Mouse (Mus musculus): Measurements from ENCODE around the gene Dph1.

The Dph1 gene

DNA sequence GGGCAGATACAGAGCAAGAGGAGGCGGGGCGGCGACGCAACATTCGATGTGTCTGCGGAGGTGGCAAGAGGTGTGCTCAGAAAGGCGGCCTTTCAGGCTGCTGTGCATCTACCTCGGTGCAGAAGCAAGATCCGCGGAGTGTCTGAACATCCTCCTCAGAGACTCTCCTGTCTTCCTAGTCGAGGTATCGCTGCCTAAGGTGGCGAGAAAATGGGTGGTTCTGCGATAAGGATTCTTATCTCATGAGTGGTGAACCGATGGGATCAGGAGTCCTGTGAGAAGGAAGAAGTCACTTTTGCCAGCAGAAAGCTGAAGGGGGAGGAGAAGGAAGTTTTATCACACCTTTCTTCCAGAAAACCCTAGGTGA, 17.3 kb downstream of the Dph1 start:
- no peak for DNase-seq (ENCODE audit: low spot score in 2 of 2)

GRCm38 (mm10) chr11:75173095-75173798, 17.8 kb downstream of the Dph1 start:
- peak; percentile 96 to 97 for DNase-seq (ENCODE audit: low spot score in 2 of 2)

- DNase-seq (ENCODE audit: low spot score in 2 of 2), result peak; percentile 74 to 83
Observed at GRCm38 (mm10) chr11:75172151-75173094, 18.6 kb downstream of the Dph1 start.

DNA sequence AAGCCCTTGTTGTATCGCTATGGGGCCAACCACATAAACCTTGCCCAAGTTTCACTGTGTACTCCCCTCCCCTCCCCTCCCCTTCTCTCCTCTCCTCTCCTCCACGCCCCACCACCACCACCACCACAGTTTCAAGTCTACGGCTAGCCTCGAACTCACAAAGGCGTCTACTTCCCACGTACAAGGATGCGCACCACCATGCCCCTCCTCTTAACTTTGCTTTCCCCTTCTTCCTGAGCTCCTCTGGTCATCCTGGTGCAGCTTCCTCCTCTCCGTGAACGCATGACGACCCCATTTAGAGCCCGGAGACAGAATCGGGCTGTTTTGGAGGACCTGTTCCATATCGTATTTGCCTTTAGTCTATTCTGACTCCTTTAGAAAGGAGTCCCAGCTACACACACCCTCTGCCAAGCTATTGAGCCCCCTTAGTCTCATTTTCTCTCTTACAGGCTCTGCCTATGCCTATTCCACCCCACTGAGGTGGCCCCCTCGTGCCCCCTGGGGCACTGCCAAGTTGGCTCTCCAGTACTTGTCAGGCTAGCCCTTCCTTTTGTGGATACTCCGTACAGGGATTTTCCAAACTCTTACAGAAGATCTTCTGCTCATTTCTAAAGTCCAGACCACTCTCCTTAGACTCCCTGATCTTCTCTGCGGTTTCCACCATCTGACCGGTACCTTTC, 19.7 kb downstream of the Dph1 start:
- DNase-seq (ENCODE audit: low spot score in 2 of 2), result no peak

GRCm38 (mm10) chr11:75170136-75170751, 20.8 kb downstream of the Dph1 start:
- DNase-seq (ENCODE audit: low spot score in 2 of 2), result peak; percentile 93 to 98

DNA sequence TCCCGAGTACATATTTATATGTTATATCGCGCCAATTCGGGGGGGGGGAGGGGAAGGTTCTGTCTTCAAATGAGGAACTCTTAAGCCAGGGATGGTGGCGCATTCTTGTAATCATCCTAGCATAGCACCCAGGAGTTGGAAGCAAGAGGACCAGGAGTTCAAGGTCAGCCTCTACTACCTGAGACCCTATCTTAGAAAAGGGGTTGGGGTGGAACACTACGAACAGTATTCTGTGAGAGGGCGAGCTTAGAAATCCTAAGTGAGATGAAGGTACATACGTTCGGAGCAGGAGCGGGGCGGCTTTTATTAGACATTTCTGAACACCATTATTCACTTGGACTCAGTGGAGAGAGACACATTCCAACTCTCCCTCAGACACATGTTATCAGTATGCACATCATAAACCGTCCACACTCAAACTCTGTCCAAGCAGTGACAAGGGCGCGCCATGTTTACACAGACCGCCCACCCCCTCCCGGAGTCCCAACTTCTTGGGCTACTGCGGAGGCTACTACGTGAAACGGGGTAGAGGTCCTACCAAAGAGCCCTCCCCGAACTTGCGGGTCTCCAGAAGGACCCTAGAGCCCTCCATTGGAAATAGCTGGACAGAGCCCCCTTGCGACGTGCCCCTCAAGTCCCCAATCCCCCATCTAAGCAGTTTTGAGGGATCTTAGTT, 21.5 kb downstream of the Dph1 start, which contains the start of gene Hic1:
Gene Hic1, minus strand, starts transcription at position 115 of the 676 bp plus-strand sequence.
- DNase-seq (ENCODE audit: low spot score in 2 of 2), result no peak

DNA sequence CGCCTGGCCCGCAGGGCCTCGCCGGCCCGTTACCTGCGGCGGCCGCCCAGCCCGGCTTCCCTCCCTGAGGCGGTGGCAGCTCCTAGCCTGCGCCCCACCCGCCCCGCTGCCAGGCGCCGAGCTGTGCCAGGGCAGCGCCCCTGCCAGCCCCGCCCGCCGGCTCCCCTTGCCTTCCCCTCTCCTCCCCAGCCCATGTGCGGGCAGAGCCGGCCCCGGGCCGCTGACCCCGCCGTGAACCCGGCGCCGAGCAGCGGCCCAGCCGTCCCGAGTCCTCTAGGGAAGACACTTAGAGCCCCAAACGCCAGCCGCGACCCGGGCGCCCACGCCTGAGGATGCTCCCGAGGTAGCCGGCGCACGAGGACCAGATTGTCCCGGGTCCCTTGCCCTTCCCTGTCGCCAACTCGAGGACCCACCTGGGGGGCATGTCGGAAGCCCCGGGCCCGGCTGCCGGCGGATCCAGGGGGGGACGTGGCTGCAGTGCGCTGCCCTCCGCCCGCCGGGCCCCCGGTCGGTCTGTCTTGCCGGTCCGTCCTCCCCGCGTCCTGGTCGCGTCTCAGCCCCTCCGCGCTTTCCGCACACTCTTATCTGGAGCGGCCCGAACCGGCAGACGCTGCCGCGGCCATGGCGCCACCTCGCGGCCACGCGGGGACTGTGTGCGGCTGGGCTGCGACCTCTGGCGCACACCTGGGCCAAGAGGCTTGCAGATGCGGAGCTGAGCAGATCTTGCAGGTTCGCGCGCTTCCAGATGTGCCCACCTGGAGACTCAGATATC, 22.3 kb downstream of the Dph1 start:
- peak; percentile 72 to 78 for DNase-seq (ENCODE audit: low spot score in 2 of 2)

GRCm38 (mm10) chr11:75167643-75168589, 23.1 kb downstream of the Dph1 start:
- DNase-seq (ENCODE audit: low spot score in 2 of 2), result no peak

DNA sequence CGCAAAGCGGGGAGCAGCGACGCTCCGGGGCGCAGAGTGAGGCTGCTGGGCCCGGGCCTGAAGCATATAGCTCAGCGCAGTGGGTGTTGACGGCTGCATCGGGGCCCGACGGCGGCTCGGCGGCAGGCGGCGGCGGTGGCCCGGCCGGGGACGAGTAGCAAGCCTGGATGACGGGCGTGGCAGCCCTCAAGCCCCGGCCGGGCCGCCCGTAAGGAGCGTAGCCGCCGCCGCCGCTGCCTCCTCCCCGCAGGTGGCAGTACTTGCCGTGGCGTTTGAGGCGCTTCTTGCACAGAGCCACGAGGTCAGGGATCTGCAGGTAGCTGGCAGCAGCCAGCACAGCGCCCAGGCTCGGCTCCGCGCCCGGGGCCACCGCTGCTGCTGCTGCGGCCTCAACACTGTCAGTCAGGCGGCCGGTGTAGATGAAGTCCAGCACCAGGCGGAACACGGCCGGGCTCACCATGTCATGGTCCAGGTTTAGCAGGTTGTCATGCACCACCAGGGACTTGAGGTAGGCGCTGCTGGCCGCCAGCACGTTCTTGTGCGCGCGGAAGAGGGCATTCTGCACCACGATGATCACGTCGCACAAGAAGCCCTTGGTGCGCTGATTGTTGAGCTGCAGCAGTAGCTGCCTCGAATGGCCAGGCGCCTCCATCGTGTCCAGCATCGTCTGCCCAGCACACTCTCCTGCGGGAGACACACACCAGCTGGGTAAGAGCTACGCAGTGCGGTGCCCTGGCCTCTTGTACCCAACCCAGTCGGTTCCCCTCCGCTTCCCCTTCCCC, 24.0 kb downstream of the Dph1 start:
- DNase-seq (ENCODE audit: low spot score in 2 of 2), result no peak

GRCm38 (mm10) chr11:75166193-75166842, 24.7 kb downstream of the Dph1 start:
- no peak for DNase-seq (ENCODE audit: low spot score in 2 of 2)

DNA sequence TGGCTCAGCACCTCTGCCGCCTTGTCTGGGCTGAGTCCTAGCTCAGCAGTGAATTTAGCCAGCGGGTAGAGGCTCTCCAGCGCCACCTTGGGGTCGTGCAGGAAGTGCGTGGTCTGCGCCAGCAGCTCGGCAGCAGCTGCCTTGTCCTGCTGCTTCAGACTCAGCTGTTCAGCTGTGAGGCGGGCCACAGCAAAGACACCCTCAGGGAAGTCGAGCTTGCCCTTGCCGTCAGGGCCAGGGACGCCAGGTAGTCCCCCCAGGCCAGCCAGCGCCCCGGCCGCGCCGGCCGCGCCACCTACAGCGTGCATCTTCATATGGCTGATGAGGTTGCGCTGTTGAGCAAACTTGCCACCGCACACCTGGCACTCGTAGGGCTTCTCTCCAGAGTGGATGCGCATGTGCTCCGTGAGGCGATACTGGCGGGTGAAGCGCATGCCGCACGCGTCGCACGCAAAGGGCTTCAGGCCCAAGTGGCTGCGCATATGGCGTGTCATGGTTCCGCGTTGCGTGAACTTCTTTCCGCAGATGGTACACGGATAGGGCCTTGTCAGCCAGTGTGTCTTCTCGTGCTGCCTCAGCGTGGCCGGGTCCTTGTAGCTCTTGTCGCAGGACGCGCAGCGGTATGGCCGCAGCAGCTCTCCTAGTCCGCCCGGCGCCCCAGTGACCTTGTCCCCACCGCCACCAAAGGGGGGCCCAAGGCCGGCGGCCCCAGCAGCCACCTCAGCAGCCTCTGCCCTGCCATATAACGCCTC, 25.4 kb downstream of the Dph1 start:
- DNase-seq (ENCODE audit: low spot score in 2 of 2), result peak; percentile 83 to 84

GRCm38 (mm10) chr11:75164750-75165149, 26.3 kb downstream of the Dph1 start:
- no peak for DNase-seq (ENCODE audit: low spot score in 2 of 2)

DNA sequence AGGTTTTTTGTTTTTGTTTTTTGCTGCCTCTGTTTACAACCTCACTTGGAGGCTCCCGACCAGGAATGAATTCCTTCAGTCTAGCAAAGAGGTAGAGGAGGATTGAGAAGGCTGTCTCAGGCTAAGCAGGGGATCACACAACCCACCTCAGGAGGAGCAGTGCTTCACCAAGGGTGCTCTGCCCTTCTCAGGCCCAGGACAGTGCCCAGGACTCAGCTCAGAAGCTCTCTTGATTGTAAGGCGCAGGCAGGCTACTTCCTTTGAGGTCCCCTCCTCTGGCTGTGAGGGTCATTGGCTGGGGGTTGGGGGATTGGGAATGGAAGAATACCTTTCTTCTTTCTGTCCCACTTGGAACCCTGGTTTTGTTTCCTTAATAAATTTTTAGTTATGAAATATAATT, 27.0 kb downstream of the Dph1 start:
- DNase-seq (ENCODE audit: low spot score in 2 of 2), result no peak

- DNase-seq (ENCODE audit: low spot score in 2 of 2), result no peak
Observed at GRCm38 (mm10) chr11:75163379-75163778, 27.7 kb downstream of the Dph1 start.

DNA sequence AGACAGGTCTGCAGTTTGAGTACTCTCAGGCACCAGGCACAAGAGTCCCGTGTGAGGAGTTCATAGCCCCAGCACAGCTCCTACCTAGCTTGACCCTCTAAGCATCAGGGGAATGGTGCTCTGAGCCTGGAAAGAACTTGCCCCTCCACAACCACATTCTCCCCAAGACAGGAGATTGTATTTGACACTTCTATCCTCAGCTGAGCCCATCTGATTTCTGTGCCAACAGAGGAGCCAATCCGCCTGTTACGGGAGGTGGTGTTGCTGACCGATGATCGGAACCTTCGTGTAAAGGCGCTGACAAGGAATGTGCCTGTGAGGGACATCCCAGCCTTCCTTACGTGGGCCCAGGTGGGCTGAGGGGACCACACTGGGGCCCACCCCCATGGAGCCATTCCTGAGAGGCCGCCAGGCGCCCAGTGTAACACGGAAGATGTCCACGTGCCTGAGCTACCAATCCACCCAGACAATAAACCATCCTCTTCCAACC, 28.4 kb downstream of the Dph1 start:
- DNase-seq (ENCODE audit: low spot score in 2 of 2), result no peak

- DNase-seq (ENCODE audit: low spot score in 2 of 2), result no peak
Observed at GRCm38 (mm10) chr11:75161417-75162008, 29.5 kb downstream of the Dph1 start.

- DNase-seq (ENCODE audit: low spot score in 2 of 2), result no peak
Observed at GRCm38 (mm10) chr11:75160954-75161353, 30.1 kb downstream of the Dph1 start.

Measured in right cerebral cortex, adult 2 months (tissue).